Mouse (Mus musculus) liver, embryonic 14.5 days (tissue): ENCODE results near the gene Trappc2.

ENCODE experiments used
- CTCF ChIP-seq: IDR thresholded peaks from 2 replicates; pipeline ENCODE4 v1.5.1; 2016; ENCODE audit warnings: antibody characterized with exemption, low read depth, control low read depth
- EP300 ChIP-seq: IDR thresholded peaks from 2 replicates; pipeline ENCODE4 v1.6.1; 2016; ENCODE audit warnings: antibody characterized with exemption, low read depth

GRCm38 (mm10) chrX:166453532-166453931 is 13.2 kb downstream of the Trappc2 start:
- TF ChIP-seq CTCF (no peak), EP300 (no peak)
